Mouse (Mus musculus) neural tube, embryonic 14.5 days (tissue): ENCODE measurements at regions not wholly inside any gene's neighbourhood (a gene's known extent, or its start where the extent isn't known, plus 50 kb on each side); places are given as distances from the start of the nearest gene placed in this dataset.

Experiments used
- ATAC-seq: fragments of 200-750 bp; cut with Nextera tagmentation; 2 replicates; pipeline ENCODE4 v1.8.0; 2017; ENCODE audit warnings: low read depth, mild to moderate bottlenecking, moderate TSS enrichment, moderate library complexity
- H3K27ac ChIP-seq: fragments of 300-500 bp; sonication (generic); 2 replicates; pipeline ENCODE4 v1.5.1; 2014; ENCODE audit warnings: low read depth, mild to moderate bottlenecking, control low read depth, low read length, moderate library complexity, mixed read lengths
- H3K27me3 ChIP-seq: fragments of 300-500 bp; sonication (generic); 2 replicates; pipeline ENCODE4 v1.6.1; 2014; ENCODE audit warnings: low read length; ENCODE audit not compliant: control insufficient read depth, insufficient read depth
- H3K36me3 ChIP-seq: fragments of 300-500 bp; sonication (generic); 2 replicates; pipeline ENCODE4 v1.6.1; 2014; ENCODE audit warnings: low read length, mixed read lengths; ENCODE audit not compliant: control insufficient read depth, insufficient read depth
- H3K4me1 ChIP-seq: fragments of 300-500 bp; sonication (generic); 2 replicates; pipeline ENCODE4 v1.6.1; 2014; ENCODE audit warnings: low read length; ENCODE audit not compliant: control insufficient read depth, insufficient read depth
- H3K4me2 ChIP-seq: fragments of 300-500 bp; sonication (generic); 2 replicates; pipeline ENCODE4 v1.6.1; 2014; ENCODE audit warnings: mild to moderate bottlenecking, low read depth, low read length, control low read depth
- H3K4me3 ChIP-seq: fragments of 300-500 bp; sonication (generic); 2 replicates; pipeline ENCODE4 v1.5.1; 2014; ENCODE audit warnings: low read depth, low read length, control low read depth, mixed read lengths
- H3K9ac ChIP-seq: fragments of 300-500 bp; sonication (generic); replicated peaks from 2 replicates; pipeline ENCODE4 v1.6.1; 2014; ENCODE audit warnings: low read depth, mild to moderate bottlenecking, control low read depth, low read length, mixed read lengths
- H3K9me3 ChIP-seq: fragments of 300-500 bp; sonication (generic); 2 replicates; pipeline ENCODE4 v1.6.1; 2016; ENCODE audit warnings: low read length; ENCODE audit not compliant: control insufficient read depth
- WGBS: fragments of 180-500 bp; shearing (Covaris S2); extraction: QIAGEN DNeasy Blood & Tissue Kit; methylation state at CpG from one replicate; pipeline ENCODE4 v1.1.7; 2014; 5-methylcytosine and 5-hydroxymethylcytosine counted together

- Histone ChIP-seq H3K4me2 (no peak overlapping the region), H3K9ac (no peak overlapping the region), H3K4me3 (no peak overlapping the region), H3K4me1 (no peaks in the 10 kb centered on the region), H3K9me3 (no peaks in the 10 kb centered on the region), H3K36me3 (no peaks in the 10 kb centered on the region), H3K27ac (no peak overlapping the region), H3K27me3 (no peaks in the 10 kb centered on the region)
- no peak for ATAC-seq
- WGBS = 78% methylated on average over 3 of the region's 3 CpGs
Observed at GRCm38 (mm10) chr15:52207271-52207670, 1677.4 kb upstream of the Gm7489 start.

GRCm38 (mm10) chr15:52232442-52232841, 1652.3 kb upstream of the Gm7489 start:
- 86% methylated on average over 5 of the region's 5 CpGs for WGBS
- Histone ChIP-seq H3K27me3 (no peaks in the 10 kb centered on the region), H3K9me3 (no peaks in the 10 kb centered on the region), H3K27ac (no peak overlapping the region), H3K36me3 (no peaks in the 10 kb centered on the region), H3K4me3 (no peak overlapping the region), H3K9ac (no peak overlapping the region), H3K4me1 (no peaks in the 10 kb centered on the region), H3K4me2 (no peak overlapping the region)
- ATAC-seq = no peak; the same call in 1 of the 2 replicates

GRCm38 (mm10) chr15:52236220-52236619, 1648.5 kb upstream of the Gm7489 start:
- WGBS = 79% methylated on average over 8 of the region's 8 CpGs
- Histone ChIP-seq H3K27me3 (no peaks in the 10 kb centered on the region), H3K27ac (no peak overlapping the region), H3K9me3 (no peaks in the 10 kb centered on the region), H3K4me3 (no peak overlapping the region), H3K36me3 (no peaks in the 10 kb centered on the region), H3K9ac (no peak overlapping the region), H3K4me1 (no peaks in the 10 kb centered on the region), H3K4me2 (no peak overlapping the region)
- no peak for ATAC-seq

GRCm38 (mm10) chr15:52242890-52243289, 1641.8 kb upstream of the Gm7489 start:
- Histone ChIP-seq H3K36me3 (no peaks in the 10 kb centered on the region), H3K9me3 (no peaks in the 10 kb centered on the region), H3K9ac (no peak overlapping the region), H3K27me3 (no peaks in the 10 kb centered on the region), H3K27ac (no peak overlapping the region), H3K4me3 (no peak overlapping the region), H3K4me2 (no peak overlapping the region), H3K4me1 (no peaks in the 10 kb centered on the region)
- no peak for ATAC-seq
- WGBS = 86% methylated on average over 1 of the region's 1 CpGs
